Mouse (Mus musculus): ENCODE measurements at regions not wholly inside any gene's neighbourhood (a gene's known extent, or its start where the extent isn't known, plus 50 kb on each side); places are given as distances from the start of the nearest gene placed in this dataset.

GRCm38 (mm10) chr4:131193900-131194419 is 249.8 kb downstream of the Matn1 start:
- Histone ChIP-seq H3K9me3 (ENCODE audit: control insufficient read depth, low read length) (peaks cover 16% of the 10 kb centered on the region), H3K4me1 (ENCODE audit: control insufficient read depth) (no peaks in the 10 kb centered on the region), H3K36me3 (ENCODE audit: control insufficient read depth) (no peaks in the 10 kb centered on the region), H3K4me3 (replicated peaks) (no peak overlapping the region), H3K27me3 (ENCODE audit: control insufficient read depth) (no peaks in the 10 kb centered on the region)
- TF ChIP-seq TAL1 (IDR thresholded peaks at IDR 0.05; ENCODE audit: low read length): no peak
- TF ChIP-seq GATA1 (IDR thresholded peaks at IDR 0.05; ENCODE audit: low read length): no peak

DNA sequence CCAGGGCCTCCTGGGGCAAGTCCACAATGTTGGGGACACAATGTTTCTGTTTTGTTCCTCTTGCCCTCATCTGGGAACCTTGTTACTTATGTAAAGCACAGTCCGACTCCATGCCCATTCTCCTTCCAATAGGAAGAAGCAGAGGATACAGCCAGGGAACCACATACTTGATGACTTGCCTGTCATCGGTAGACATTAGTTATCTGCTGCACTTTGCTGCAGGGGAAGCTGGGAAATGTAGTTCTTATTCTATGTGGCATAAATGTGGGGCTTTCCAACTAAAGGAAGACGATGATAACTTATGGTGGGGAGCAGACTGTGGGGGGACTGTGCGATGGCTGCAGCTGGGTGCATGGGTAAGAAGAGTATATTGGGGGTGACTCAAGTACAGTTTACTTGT is 252.0 kb downstream of the Matn1 start:
- Histone ChIP-seq H3K4me3 (replicated peaks) (no peak overlapping the region), H3K27me3 (ENCODE audit: control insufficient read depth) (no peaks in the 10 kb centered on the region), H3K36me3 (ENCODE audit: control insufficient read depth) (no peaks in the 10 kb centered on the region), H3K9me3 (ENCODE audit: control insufficient read depth, low read length) (peaks cover 16% of the 10 kb centered on the region), H3K4me1 (ENCODE audit: control insufficient read depth) (no peaks in the 10 kb centered on the region)
- TF ChIP-seq TAL1 (IDR thresholded peaks at IDR 0.05; ENCODE audit: low read length): no peak
- no peak for TF ChIP-seq GATA1 (IDR thresholded peaks at IDR 0.05; ENCODE audit: low read length)

GRCm38 (mm10) chr4:131203721-131204120 is 259.5 kb downstream of the Matn1 start:
- Histone ChIP-seq H3K9me3 (ENCODE audit: control insufficient read depth, low read length) (peaks cover 30% of the 10 kb centered on the region), H3K4me3 (replicated peaks) (no peak overlapping the region), H3K36me3 (ENCODE audit: control insufficient read depth) (no peaks in the 10 kb centered on the region), H3K27me3 (ENCODE audit: control insufficient read depth) (no peaks in the 10 kb centered on the region), H3K4me1 (ENCODE audit: control insufficient read depth) (no peaks in the 10 kb centered on the region)
- no peak for TF ChIP-seq TAL1 (IDR thresholded peaks at IDR 0.05; ENCODE audit: low read length)
- no peak for TF ChIP-seq GATA1 (IDR thresholded peaks at IDR 0.05; ENCODE audit: low read length)

DNA sequence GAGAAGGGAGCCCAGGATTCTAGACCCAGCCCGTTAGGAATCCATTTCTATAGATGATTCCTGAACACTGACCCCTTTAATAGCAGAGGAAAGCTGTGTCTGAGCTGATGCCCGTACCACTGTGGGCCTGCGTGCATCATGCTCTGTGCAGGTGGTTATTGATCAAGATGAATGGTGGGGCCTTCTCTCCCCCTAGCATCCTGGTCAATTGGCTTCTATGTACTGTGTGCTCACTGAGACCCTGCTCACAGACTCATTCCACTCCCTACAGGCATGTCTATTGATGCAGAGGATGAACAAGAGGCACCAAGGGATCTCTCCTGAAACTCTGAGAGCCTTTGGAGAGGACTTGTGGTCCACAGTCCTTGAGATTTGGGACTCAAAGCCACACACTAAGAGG is 260.5 kb downstream of the Matn1 start:
- Histone ChIP-seq H3K9me3 (ENCODE audit: control insufficient read depth, low read length) (peaks cover 38% of the 10 kb centered on the region), H3K36me3 (ENCODE audit: control insufficient read depth) (no peaks in the 10 kb centered on the region), H3K27me3 (ENCODE audit: control insufficient read depth) (no peaks in the 10 kb centered on the region), H3K4me3 (replicated peaks) (no peak overlapping the region), H3K4me1 (ENCODE audit: control insufficient read depth) (no peaks in the 10 kb centered on the region)
- no peak for TF ChIP-seq GATA1 (IDR thresholded peaks at IDR 0.05; ENCODE audit: low read length)
- no peak for TF ChIP-seq TAL1 (IDR thresholded peaks at IDR 0.05; ENCODE audit: low read length)

DNA sequence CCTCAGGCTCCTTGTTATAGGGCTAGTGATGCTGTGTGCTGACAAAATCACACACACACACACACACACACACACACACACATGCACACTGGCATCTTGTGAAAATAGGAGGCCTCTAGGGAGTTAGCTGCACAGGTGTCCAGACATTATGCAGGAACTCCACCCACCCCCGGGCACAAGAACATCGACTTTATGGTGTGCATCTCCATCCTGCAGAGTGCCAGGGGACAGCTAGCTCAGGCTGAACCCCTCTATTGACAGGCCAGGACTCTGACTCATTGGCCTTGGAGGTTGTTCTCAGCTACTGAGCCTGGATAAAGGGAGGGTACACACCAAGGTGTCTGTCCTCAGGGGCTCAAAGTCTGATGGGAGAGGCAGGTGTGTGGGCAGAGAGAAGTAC is 260.9 kb downstream of the Matn1 start:
- no peak overlapping the region for H3K4me3 ChIP-seq (replicated peaks)
- TF ChIP-seq TAL1 (IDR thresholded peaks at IDR 0.05; ENCODE audit: low read length) (no peak), GATA1 (IDR thresholded peaks at IDR 0.05; ENCODE audit: low read length) (no peak)
- H3K4me1 ChIP-seq (ENCODE audit: control insufficient read depth): no peaks in the 10 kb centered on the region
- no peaks in the 10 kb centered on the region for H3K27me3 ChIP-seq (ENCODE audit: control insufficient read depth)
- H3K9me3 ChIP-seq (ENCODE audit: control insufficient read depth, low read length): peaks cover 41% of the 10 kb centered on the region
- no peaks in the 10 kb centered on the region for H3K36me3 ChIP-seq (ENCODE audit: control insufficient read depth)

DNA sequence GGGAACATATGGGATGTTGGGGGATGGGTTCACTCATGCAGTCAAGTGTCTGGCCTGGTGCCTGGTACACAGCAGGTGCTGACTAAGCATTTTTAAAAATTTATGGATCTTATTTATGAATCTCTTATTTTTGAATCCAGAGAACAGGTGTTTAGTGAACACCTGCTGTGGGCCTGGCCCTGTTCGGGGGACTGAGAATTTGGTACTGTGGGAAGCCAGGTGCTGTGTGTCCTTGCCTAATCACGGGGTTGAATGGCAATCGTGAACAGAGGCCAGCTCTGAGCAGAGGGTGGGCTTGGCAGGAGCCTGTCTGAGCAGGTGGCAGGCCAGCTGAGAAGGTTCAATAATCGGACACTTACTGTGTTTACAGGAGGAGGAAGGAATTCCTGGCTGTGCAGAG is 261.5 kb downstream of the Matn1 start:
- no peaks in the 10 kb centered on the region for H3K27me3 ChIP-seq (ENCODE audit: control insufficient read depth)
- H3K4me1 ChIP-seq (ENCODE audit: control insufficient read depth): no peaks in the 10 kb centered on the region
- peaks cover 46% of the 10 kb centered on the region for H3K9me3 ChIP-seq (ENCODE audit: control insufficient read depth, low read length)
- H3K36me3 ChIP-seq (ENCODE audit: control insufficient read depth): no peaks in the 10 kb centered on the region
- H3K4me3 ChIP-seq (replicated peaks): no peak overlapping the region
- no peak for TF ChIP-seq TAL1 (IDR thresholded peaks at IDR 0.05; ENCODE audit: low read length)

DNA sequence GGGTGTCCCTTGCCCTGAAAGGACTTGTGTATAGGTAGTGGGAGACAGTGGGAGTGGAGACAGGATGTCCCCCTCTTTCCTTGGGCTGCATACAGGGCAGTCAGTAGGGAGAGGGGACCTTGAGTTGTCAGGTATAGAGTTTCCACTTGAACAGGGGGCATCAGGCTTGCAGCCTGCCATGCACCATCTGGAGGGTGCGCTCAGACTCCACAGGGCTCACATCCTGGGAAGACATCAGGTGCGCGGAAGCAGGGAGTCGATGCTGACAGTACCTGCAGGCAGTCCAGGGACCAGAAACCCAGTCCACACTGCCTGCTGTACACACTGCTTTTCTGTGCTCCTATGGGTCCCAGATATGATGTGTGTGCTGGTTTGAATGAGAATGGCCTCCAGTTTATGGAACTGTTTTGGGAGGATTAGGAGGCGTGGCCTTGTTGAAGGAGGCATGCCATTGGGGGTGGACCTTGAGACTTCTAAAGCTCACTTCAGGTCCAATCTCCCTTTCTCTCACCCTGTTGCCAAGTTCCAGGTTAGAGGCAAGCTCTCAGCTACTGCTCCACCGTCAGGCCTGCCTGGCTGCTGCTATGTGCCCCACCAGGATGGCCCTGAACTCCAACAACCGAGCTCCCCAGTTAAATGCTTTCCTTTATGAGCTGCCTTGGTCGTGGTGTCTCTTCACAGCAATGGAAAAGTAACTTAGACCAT is 262.1 kb downstream of the Matn1 start:
- peaks cover 53% of the 10 kb centered on the region for H3K9me3 ChIP-seq (ENCODE audit: control insufficient read depth, low read length)

GRCm38 (mm10) chr4:131206886-131207200 is 262.7 kb downstream of the Matn1 start:
- Histone ChIP-seq H3K4me1 (ENCODE audit: control insufficient read depth) (no peaks in the 10 kb centered on the region), H3K27me3 (ENCODE audit: control insufficient read depth) (no peaks in the 10 kb centered on the region), H3K4me3 (replicated peaks) (no peak overlapping the region), H3K36me3 (ENCODE audit: control insufficient read depth) (no peaks in the 10 kb centered on the region), H3K9me3 (ENCODE audit: control insufficient read depth, low read length) (peaks cover 56% of the 10 kb centered on the region)
- TF ChIP-seq TAL1 (IDR thresholded peaks at IDR 0.05; ENCODE audit: low read length) (no peak), GATA1 (IDR thresholded peaks at IDR 0.05; ENCODE audit: low read length) (no peak)

More for the DNA sequence above, 262.1 kb downstream of the Matn1 start:
- Histone ChIP-seq H3K4me3 (replicated peaks) (no peak overlapping the region), H3K36me3 (ENCODE audit: control insufficient read depth) (no peaks in the 10 kb centered on the region), H3K27me3 (ENCODE audit: control insufficient read depth) (no peaks in the 10 kb centered on the region), H3K4me1 (ENCODE audit: control insufficient read depth) (no peaks in the 10 kb centered on the region)
- TF ChIP-seq TAL1 (IDR thresholded peaks at IDR 0.05; ENCODE audit: low read length): no peak
- TF ChIP-seq GATA1 (IDR thresholded peaks at IDR 0.05; ENCODE audit: low read length): no peak

DNA sequence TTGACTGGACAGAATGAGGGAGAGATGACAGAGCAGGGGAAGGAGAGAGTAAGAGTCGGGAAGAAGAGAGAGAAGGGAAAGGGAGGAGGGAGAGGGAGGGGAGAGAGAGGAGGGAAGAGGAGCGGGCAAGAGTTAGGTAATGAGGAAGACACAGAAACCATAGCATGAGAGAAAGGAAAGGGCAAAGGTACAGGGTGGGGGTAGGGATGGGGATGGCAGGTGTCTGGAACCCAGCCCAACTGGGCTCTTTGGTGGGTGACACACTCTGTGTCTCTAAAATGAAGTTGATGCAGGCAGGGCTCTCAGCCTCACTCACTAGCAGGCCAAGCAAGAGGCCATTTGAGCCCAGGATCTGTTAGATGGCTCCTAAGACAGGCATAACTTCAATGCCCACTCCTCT is 263.1 kb downstream of the Matn1 start:
- TF ChIP-seq GATA1 (IDR thresholded peaks at IDR 0.05; ENCODE audit: low read length) (no peak), TAL1 (IDR thresholded peaks at IDR 0.05; ENCODE audit: low read length) (no peak)
- Histone ChIP-seq H3K27me3 (ENCODE audit: control insufficient read depth) (no peaks in the 10 kb centered on the region), H3K4me3 (replicated peaks) (no peak overlapping the region), H3K36me3 (ENCODE audit: control insufficient read depth) (no peaks in the 10 kb centered on the region), H3K4me1 (ENCODE audit: control insufficient read depth) (no peaks in the 10 kb centered on the region), H3K9me3 (ENCODE audit: control insufficient read depth, low read length) (peaks cover 56% of the 10 kb centered on the region)

- no peaks in the 10 kb centered on the region for H3K36me3 ChIP-seq (ENCODE audit: control insufficient read depth)
- H3K4me1 ChIP-seq (ENCODE audit: control insufficient read depth): no peaks in the 10 kb centered on the region
- no peaks in the 10 kb centered on the region for H3K27me3 ChIP-seq (ENCODE audit: control insufficient read depth)
- TF ChIP-seq TAL1 (IDR thresholded peaks at IDR 0.05; ENCODE audit: low read length) (no peak), GATA1 (IDR thresholded peaks at IDR 0.05; ENCODE audit: low read length) (no peak)
- H3K9me3 ChIP-seq (ENCODE audit: control insufficient read depth, low read length): peaks cover 56% of the 10 kb centered on the region
- H3K4me3 ChIP-seq (replicated peaks): no peak overlapping the region
Measured at GRCm38 (mm10) chr4:131208166-131208565, 264.0 kb downstream of the Matn1 start.

Data from erythroblast, embryonic 14.5 days (primary cell).